Mouse (Mus musculus) neural tube, embryonic 14.5 days (tissue): ENCODE data around the gene Timm22. TPM values are rescaled to one million over a fixed set of nuclear protein-coding genes. Genes with fewer than 3 reads are reported as not detected.

Source experiments
- ATAC-seq: fragments of 200-750 bp; cut with Nextera tagmentation; 2 replicates; pipeline ENCODE4 v1.8.0; 2017; ENCODE audit warnings: low read depth, mild to moderate bottlenecking, moderate TSS enrichment, moderate library complexity
- H3K27ac ChIP-seq: fragments of 300-500 bp; sonication (generic); 2 replicates; pipeline ENCODE4 v1.5.1; 2014; ENCODE audit warnings: low read depth, mild to moderate bottlenecking, control low read depth, low read length, moderate library complexity, mixed read lengths
- H3K27me3 ChIP-seq: fragments of 300-500 bp; sonication (generic); 2 replicates; pipeline ENCODE4 v1.6.1; 2014; ENCODE audit warnings: low read length; ENCODE audit not compliant: control insufficient read depth, insufficient read depth
- H3K36me3 ChIP-seq: fragments of 300-500 bp; sonication (generic); 2 replicates; pipeline ENCODE4 v1.6.1; 2014; ENCODE audit warnings: low read length, mixed read lengths; ENCODE audit not compliant: control insufficient read depth, insufficient read depth
- H3K4me1 ChIP-seq: fragments of 300-500 bp; sonication (generic); 2 replicates; pipeline ENCODE4 v1.6.1; 2014; ENCODE audit warnings: low read length; ENCODE audit not compliant: control insufficient read depth, insufficient read depth
- H3K4me2 ChIP-seq: fragments of 300-500 bp; sonication (generic); 2 replicates; pipeline ENCODE4 v1.6.1; 2014; ENCODE audit warnings: mild to moderate bottlenecking, low read depth, low read length, control low read depth
- H3K4me3 ChIP-seq: fragments of 300-500 bp; sonication (generic); 2 replicates; pipeline ENCODE4 v1.5.1; 2014; ENCODE audit warnings: low read depth, low read length, control low read depth, mixed read lengths
- H3K9ac ChIP-seq: fragments of 300-500 bp; sonication (generic); replicated peaks from 2 replicates; pipeline ENCODE4 v1.6.1; 2014; ENCODE audit warnings: low read depth, mild to moderate bottlenecking, control low read depth, low read length, mixed read lengths
- H3K9me3 ChIP-seq: fragments of 300-500 bp; sonication (generic); 2 replicates; pipeline ENCODE4 v1.6.1; 2016; ENCODE audit warnings: low read length; ENCODE audit not compliant: control insufficient read depth
- WGBS: fragments of 180-500 bp; shearing (Covaris S2); extraction: QIAGEN DNeasy Blood & Tissue Kit; methylation state at CpG from one replicate; pipeline ENCODE4 v1.1.7; 2014; 5-methylcytosine and 5-hydroxymethylcytosine counted together
- polyA plus RNA-seq: library from polyadenylated mRNA; unstranded; fragments of >200 nt; fragmentation: Nextera tagmentation; extraction: Ambion mirVana; gene quantifications from 2 replicates; pipeline ENCODE4 v1.2.1, GENCODE M21; 2014

Gene Timm22
- polyA plus RNA-seq, 1 experiment from 2014 or later, result 116 TPM

GRCm38 (mm10) chr11:76399587-76400330 is 7.0 kb upstream of the Timm22 start:
- 11% methylated on average over 11 of the region's 11 CpGs for WGBS
- Histone ChIP-seq H3K9ac (no peak overlapping the region), H3K4me1 (peaks cover 9% of the 10 kb centered on the region), H3K4me3 (peak overlapping the region; percentile 87; the same call in 1 of the 2 replicates), H3K4me2 (peak overlapping the region; percentile 96), H3K36me3 (no peaks in the 10 kb centered on the region), H3K9me3 (no peaks in the 10 kb centered on the region), H3K27me3 (no peaks in the 10 kb centered on the region), H3K27ac (no peak overlapping the region)
- no peak for ATAC-seq

- 68% methylated on average over 10 of the region's 10 CpGs for WGBS
- H3K9me3 ChIP-seq, result no peaks in the 10 kb centered on the region
- no peak overlapping the region for H3K27ac ChIP-seq
- H3K36me3 ChIP-seq, result no peaks in the 10 kb centered on the region
- no peaks in the 10 kb centered on the region for H3K27me3 ChIP-seq
- H3K4me3 ChIP-seq, result no peak overlapping the region
- no peak for ATAC-seq
- H3K9ac ChIP-seq, result no peak overlapping the region
- peaks cover 9% of the 10 kb centered on the region for H3K4me1 ChIP-seq
- H3K4me2 ChIP-seq, result no peak overlapping the region
Measured at GRCm38 (mm10) chr11:76401398-76401797, 5.4 kb upstream of the Timm22 start.

GRCm38 (mm10) chr11:76405113-76405512 is 1.6 kb upstream of the Timm22 start:
- WGBS, result 63% methylated on average over 4 of the region's 4 CpGs
- ATAC-seq, result no peak
- H3K9ac ChIP-seq, result no peak overlapping the region

GRCm38 (mm10) chr11:76405626-76406264 is 1.0 kb upstream of the Timm22 start:
- H3K27ac ChIP-seq, result no peak overlapping the region
- no peaks in the 10 kb centered on the region for H3K9me3 ChIP-seq
- no peaks in the 10 kb centered on the region for H3K36me3 ChIP-seq
- H3K27me3 ChIP-seq, result no peaks in the 10 kb centered on the region
- no peak overlapping the region for H3K4me3 ChIP-seq
- 0 out of 2 replicates have a peak, but pooled peaks cover 7% of the 10 kb centered on the region for H3K4me1 ChIP-seq
- no peak overlapping the region for H3K9ac ChIP-seq
- 87% methylated on average over 5 of the region's 5 CpGs for WGBS
- H3K4me2 ChIP-seq, result no peak overlapping the region
- no peak for ATAC-seq

More at GRCm38 (mm10) chr11:76405113-76405512, 1.6 kb upstream of the Timm22 start:
- no peaks in the 10 kb centered on the region for H3K27me3 ChIP-seq
- no peak overlapping the region for H3K4me2 ChIP-seq
- no peak overlapping the region for H3K4me3 ChIP-seq
- no peaks in the 10 kb centered on the region for H3K36me3 ChIP-seq
- no peaks in the 10 kb centered on the region for H3K9me3 ChIP-seq
- no peak overlapping the region for H3K27ac ChIP-seq
- H3K4me1 ChIP-seq, result 0 out of 2 replicates have a peak, but pooled peaks cover 7% of the 10 kb centered on the region

GRCm38 (mm10) chr11:76410826-76411225 is 4.1 kb downstream of the Timm22 start:
- Histone ChIP-seq H3K4me1 (0 out of 2 replicates have a peak, but pooled peaks cover 7% of the 10 kb centered on the region), H3K4me3 (no peak overlapping the region), H3K27me3 (no peaks in the 10 kb centered on the region), H3K9ac (no peak overlapping the region), H3K36me3 (peaks cover 26% of the 10 kb centered on the region), H3K4me2 (no peak overlapping the region), H3K27ac (no peak overlapping the region), H3K9me3 (no peaks in the 10 kb centered on the region)
- no peak for ATAC-seq
- 73% methylated on average over 12 of the region's 12 CpGs for WGBS

- ATAC-seq, result no peak
Measured at GRCm38 (mm10) chr11:76413202-76413601, 6.5 kb downstream of the Timm22 start.

GRCm38 (mm10) chr11:76415001-76415400 is 8.2 kb downstream of the Timm22 start:
- Histone ChIP-seq H3K4me2 (no peak overlapping the region), H3K9ac (no peak overlapping the region), H3K4me3 (no peak overlapping the region), H3K36me3 (peaks cover 63% of the 10 kb centered on the region), H3K4me1 (no peaks in the 10 kb centered on the region), H3K27ac (no peak overlapping the region), H3K9me3 (no peaks in the 10 kb centered on the region), H3K27me3 (no peaks in the 10 kb centered on the region)
- ATAC-seq, result no peak
- 94% methylated on average over 4 of the region's 4 CpGs for WGBS

More at GRCm38 (mm10) chr11:76413202-76413601, 6.5 kb downstream of the Timm22 start:
- WGBS, result 87% methylated on average over 4 of the region's 4 CpGs
- H3K4me3 ChIP-seq, result no peak overlapping the region
- H3K4me1 ChIP-seq, result 0 out of 2 replicates have a peak, but pooled peaks cover under 1% of the 10 kb centered on the region
- no peak overlapping the region for H3K27ac ChIP-seq
- peaks cover 48% of the 10 kb centered on the region for H3K36me3 ChIP-seq
- H3K9ac ChIP-seq, result no peak overlapping the region
- H3K9me3 ChIP-seq, result no peaks in the 10 kb centered on the region
- no peak overlapping the region for H3K4me2 ChIP-seq
- H3K27me3 ChIP-seq, result no peaks in the 10 kb centered on the region

GRCm38 (mm10) chr11:76415985-76416384 is 9.2 kb downstream of the Timm22 start:
- Histone ChIP-seq H3K4me2 (no peak overlapping the region), H3K27ac (no peak overlapping the region), H3K36me3 (peaks cover 63% of the 10 kb centered on the region), H3K4me3 (no peak overlapping the region), H3K4me1 (no peaks in the 10 kb centered on the region), H3K27me3 (no peaks in the 10 kb centered on the region), H3K9ac (no peak overlapping the region), H3K9me3 (no peaks in the 10 kb centered on the region)
- 64% methylated on average over 2 of the region's 2 CpGs for WGBS
- no peak for ATAC-seq

GRCm38 (mm10) chr11:76418423-76418822 is 11.7 kb downstream of the Timm22 start:
- no peak for ATAC-seq
- WGBS, result 74% methylated on average over 8 of the region's 8 CpGs
- Histone ChIP-seq H3K4me3 (no peak overlapping the region), H3K4me1 (no peaks in the 10 kb centered on the region), H3K4me2 (no peak overlapping the region), H3K9me3 (no peaks in the 10 kb centered on the region), H3K27ac (0 out of 2 replicates have a peak overlapping the region, but pooled peaks have one; percentile 18), H3K9ac (no peak overlapping the region), H3K27me3 (no peaks in the 10 kb centered on the region), H3K36me3 (peaks cover 82% of the 10 kb centered on the region)
